In the genomic region with DNA sequence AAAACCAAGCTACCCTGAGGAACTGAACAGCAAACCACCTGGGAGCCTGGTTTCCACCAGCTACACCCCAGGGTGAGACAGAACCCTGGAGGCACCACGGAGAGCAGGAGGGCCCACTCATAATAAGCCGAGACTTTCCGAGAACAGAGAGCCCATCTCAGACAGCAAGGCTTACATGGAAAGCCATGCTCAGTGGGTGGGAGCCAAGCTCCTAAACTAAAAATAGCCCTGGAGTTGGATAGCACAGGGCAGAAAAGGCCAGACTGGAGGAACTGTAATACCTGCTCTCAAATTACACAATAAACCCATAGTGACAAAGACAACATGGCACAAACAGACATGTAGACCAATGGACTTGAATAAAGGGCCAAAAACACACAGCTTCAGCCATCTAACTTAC, we compare ENCODE assay signal across 20 mouse cellular contexts.
DNase-seq lines count a peak whose midpoint lies in the region.
"Had no signal": no experiment of that assay in that cellular context is flagged by ENCODE, and none has a peak within 500 bp of the region (broad histone marks: within the 10 kb centered on the region; RNA-seq: fewer than 3 reads in every experiment).

No protein-coding gene starts in this region.

- intact Hi-C loops in heart, postnatal 25 days (cut with DNase I) = loop anchor here (5.0 kb wide), 4 partner anchors 552 to 707 kb away; no protein-coding TSS in a partner anchor
- intact Hi-C loops in heart, postnatal 10 days (cut with DNase I) = loop anchor here (5.0 to 10.0 kb wide), 5 partner anchors 322 to 707 kb away; no protein-coding TSS in a partner anchor

- peak; percentile 85 for DNase-seq in heart, adult 11 months
- DNase-seq in heart, postnatal 25 days (ENCODE audit: low spot score) = no peak
- peak; percentile 12 for DNase-seq in gastrocnemius, postnatal 10 days
- peak; percentile 7 to 13 for DNase-seq in heart, postnatal 10 days
- no peak for DNase-seq in right cerebral cortex, postnatal 36 days (ENCODE audit: low spot score in 2 of 2)
- no peak for DNase-seq in ovary, postnatal 36 days (ENCODE audit: low spot score)
- no peak for DNase-seq in testis, postnatal 10 days (ENCODE audit: low spot score)
- DNase-seq: adrenal gland, adult 8-10 months; cerebellum, adult 11 months; cerebellum, adult 9-11 months; kidney, adult 18-20 months; liver, embryonic 13.5 days; lung, adult 18-20 months had no signal

- no peak overlapping the region for H3K4me3 ChIP-seq in brown adipose tissue, adult 24 weeks (ENCODE audit: insufficient read depth, low read depth, low read length)
- H3K4me3 ChIP-seq: embryonic facial prominence, embryonic 13.5 days; kidney, embryonic 15.5 days; limb, embryonic 10.5 days; limb, embryonic 15.5 days; liver, embryonic 13.5 days; midbrain, embryonic 15.5 days had no signal

- peak overlapping the region; percentile 34; the same call in 1 of the 2 replicates for H3K27ac ChIP-seq in brown adipose tissue, adult 24 weeks (replicated peaks; ENCODE audit: low read depth, low read length)
- H3K27ac ChIP-seq: embryonic facial prominence, embryonic 13.5 days; kidney, embryonic 15.5 days; limb, embryonic 10.5 days; limb, embryonic 15.5 days; liver, embryonic 13.5 days; macrophage; midbrain, embryonic 15.5 days had no signal

- H3K4me1 ChIP-seq in brown adipose tissue, adult 24 weeks (ENCODE audit: control insufficient read depth, insufficient read depth, insufficient read length, low read length) = no peaks in the 10 kb centered on the region
- H3K4me1 ChIP-seq: embryonic facial prominence, embryonic 13.5 days; kidney, embryonic 15.5 days; limb, embryonic 10.5 days; limb, embryonic 15.5 days; liver, embryonic 13.5 days; midbrain, embryonic 15.5 days had no signal

Comparison
In these comparisons a context has a peak if more than half of its experiments do, and no peak if none do; other contexts are left out.
1. DNase-seq: peak in heart, adult 11 months (single experiment), gastrocnemius, postnatal 10 days (single experiment) and heart, postnatal 10 days (2 of 2); none in heart, postnatal 25 days (single experiment), right cerebral cortex, postnatal 36 days (0 of 2), ovary, postnatal 36 days (single experiment) and testis, postnatal 10 days (single experiment).